Mouse (Mus musculus): ENCODE results near the gene Serpina6.
"Not testable (repeated sequence)": the region's sequence is repeated elsewhere in the genome, so short reads cannot be mapped to it uniquely, and the experiment has no call there.

The Serpina6 gene

DNA sequence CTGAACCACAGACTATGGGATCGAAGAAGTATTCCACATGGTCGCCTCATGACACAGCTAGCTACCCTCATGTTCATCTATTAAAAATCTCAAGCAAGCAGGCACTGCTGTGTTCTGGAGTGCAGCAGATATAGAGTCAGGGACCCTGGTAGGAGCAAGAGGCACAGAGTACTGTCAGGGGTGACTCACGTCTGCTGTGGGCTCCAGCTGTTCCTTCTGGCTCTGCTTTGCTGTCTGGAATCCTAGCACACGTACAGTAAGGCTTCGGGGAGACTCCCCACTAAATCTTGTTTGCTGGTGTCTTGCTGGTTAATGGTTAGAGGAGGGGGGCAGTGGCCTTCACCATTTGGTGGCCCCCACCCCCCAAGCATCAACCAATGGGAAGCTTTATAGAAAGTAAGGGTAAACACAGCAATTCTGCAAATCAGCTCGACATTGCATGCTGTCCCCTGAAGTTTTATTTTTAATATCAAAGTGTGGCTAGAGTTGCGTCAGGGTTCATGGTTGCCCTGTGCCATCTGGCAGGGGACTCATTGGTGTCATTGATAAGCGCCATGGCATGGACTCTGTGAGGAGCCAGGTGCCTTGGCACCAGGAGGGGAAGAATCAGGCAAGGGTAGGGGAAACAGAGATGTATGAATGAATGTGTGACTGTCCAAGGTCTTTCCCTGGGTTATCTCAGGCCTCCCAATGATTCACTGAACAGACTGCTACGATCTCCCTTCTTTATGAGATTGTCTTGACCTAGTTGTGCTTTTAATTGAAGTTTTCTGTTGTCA is at the start of gene Serpina6:
Gene Serpina6 (minus strand): TSS at position 365 of the 779 bp plus-strand sequence.
- no peak for DNase-seq

- DNase-seq: no peak
Observed at GRCm38 (mm10) chr12:103706113-103706512, 49.1 kb upstream of the Serpina6 start.

DNA sequence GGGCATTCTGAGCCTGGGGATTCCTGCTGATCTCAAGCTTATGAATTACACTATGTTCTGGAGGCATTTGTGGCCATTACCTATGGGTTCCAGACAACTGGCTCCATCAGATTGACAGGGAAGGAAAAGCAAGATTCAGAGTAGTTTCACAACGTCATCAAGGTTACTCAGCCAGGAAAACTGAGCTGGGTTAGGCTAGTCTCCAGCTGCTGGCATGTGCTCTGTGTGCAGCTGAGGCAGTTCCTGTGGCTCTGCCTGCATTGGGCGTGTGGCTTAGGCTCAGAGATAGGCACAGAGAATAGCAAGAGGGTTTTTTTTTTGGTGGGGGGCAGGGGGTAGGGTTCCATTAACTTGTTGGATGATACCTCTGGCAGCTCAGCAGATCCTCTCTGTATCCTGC is 48.5 kb upstream of the Serpina6 start:
- DNase-seq: no peak

- no peak for DNase-seq
Observed at GRCm38 (mm10) chr12:103700144-103700750, 43.2 kb upstream of the Serpina6 start.

- no peak for DNase-seq
Observed at GRCm38 (mm10) chr12:103695429-103695828, 38.4 kb upstream of the Serpina6 start, which contains the start of gene Serpina1f. TSS of gene Serpina1f (minus strand) at chr12:103695529.

DNA sequence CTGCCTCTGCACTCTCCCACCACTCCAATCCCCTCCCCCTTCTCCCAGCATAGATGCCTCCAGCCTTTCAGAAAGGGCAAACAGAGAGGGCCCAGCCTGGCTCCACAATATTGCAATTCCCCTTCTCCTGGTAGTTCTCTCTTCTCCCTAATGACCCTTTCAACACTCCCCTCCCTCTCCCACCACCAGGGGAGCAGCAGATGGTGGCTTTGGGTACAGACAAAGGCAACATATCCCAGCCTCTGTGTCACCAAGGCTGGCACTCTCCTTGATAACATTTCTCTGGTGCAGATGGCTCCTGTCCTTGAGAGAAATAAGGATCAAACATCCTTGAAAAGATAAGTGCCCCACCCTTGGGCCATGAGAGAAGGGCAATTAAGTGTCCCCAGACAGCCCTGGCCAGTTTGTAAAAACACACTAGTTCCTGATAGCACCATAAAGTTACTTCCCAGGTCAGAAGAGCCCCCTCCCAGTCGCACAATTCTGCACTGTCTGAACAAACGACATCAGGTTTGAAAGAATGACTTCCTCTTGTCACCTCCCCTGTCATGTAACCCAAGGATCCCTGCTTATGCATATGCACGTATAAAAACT is 31.3 kb upstream of the Serpina6 start:
- no peak for DNase-seq

DNA sequence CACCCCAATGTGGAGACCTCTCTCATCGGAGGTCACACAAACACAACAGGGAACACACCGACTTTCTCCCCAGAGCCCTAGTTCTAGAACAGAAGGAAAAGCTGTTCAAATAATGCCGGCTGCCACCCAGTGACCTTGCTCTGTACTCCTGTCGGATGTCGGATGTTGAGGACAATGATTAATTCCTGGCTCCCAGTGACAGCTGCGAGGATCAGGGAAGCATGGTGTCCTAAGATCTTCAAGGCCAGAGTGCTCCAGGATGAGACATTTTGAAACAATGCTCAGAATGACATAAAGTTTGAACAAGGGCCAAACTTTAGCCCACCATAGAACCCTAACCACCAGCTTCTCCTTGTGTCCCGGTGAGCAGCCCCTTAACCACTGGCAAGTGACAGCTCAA is 30.0 kb upstream of the Serpina6 start:
- DNase-seq: no peak

DNA sequence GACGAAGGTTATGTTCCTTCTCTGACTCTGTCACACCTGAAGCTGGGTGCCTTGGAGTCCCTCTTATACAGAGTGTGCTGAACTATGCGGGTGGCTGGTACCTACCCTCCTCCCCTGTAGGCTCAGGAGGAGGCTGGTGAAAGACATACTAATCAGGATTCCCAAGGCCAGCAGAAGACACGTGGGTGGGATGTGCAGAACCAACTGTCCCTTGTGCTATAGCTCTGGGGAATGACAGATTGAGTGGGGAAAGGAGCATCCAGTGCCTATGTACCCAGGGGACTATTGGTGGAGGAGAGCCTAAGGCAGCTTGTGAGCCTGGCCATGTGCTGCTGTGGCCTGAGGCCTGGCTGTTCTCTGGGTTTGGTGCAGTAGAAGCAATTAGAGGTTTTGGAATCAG is 29.0 kb upstream of the Serpina6 start:
- DNase-seq: no peak

- no peak for DNase-seq
Observed at GRCm38 (mm10) chr12:103685386-103685785, 28.4 kb upstream of the Serpina6 start.

DNA sequence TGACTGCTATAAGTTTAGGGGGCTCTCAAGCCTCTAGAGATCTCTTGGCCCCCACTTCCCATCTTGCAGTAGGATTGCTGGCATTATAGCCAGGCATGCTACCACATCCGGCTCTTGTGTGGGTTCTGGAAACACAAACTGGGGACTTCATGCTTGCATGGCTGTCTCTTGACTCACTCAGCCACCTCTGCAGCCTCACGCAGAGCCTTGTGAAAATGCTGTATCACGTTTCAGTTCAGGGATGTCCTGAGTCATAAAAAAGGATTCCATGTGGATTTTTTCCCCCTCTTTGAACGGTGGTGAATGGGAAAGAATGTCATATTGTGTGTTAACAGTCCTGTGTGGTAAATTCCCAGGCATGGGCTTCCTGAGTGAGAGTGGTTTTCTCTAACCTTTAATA is 26.8 kb upstream of the Serpina6 start:
- no peak for DNase-seq

GRCm38 (mm10) chr12:103681739-103682138 is 24.7 kb upstream of the Serpina6 start:
- DNase-seq: no peak

DNA sequence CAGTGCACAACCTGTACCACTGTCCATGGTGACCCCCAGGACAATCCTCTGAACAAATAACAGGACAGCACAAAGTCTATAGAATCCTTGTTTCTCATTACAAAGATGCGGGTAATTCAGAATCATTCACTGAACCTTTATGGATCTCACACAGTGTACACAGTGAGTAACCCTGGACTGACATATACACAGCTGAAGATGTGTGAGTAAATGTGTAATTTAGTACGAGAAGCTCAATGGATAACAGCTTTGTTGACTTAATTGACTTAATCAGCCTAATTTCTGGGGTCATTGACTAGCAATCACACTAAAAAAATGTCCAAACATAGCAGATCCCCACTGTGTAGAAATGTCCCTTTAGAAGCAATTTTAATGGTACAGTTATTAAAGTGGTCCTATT is 24.2 kb upstream of the Serpina6 start:
- DNase-seq: no peak

DNA sequence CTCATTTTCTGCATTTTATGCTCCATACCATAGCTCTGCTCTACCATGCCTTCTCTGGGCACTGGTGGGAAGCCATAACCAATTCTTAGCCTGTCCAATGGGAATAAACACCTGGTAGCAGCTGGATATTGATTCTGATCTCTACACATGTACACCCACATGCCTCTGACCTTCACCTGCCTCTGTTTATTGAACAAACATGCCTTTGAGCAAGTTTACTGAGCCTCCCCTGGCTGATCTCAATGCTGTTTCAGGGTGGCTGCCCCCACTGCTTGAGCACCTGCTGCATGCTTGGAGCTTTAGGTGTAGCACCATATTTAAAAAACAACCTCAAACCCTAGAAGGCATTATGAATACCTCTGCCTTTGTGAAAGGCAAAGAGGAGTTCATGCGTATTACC is 22.8 kb upstream of the Serpina6 start:
- DNase-seq: not testable (repeated sequence)

GRCm38 (mm10) chr12:103676039-103676438 is 19.0 kb upstream of the Serpina6 start, which contains the start of gene Serpina16:
TSS of gene Serpina16 (minus strand) at chr12:103676139.
- DNase-seq: no peak

- DNase-seq: peak; percentile 74
Observed at GRCm38 (mm10) chr12:103673179-103673578, 16.2 kb upstream of the Serpina6 start.

- DNase-seq: no peak
Observed at GRCm38 (mm10) chr12:103671483-103671882, 14.5 kb upstream of the Serpina6 start.

- DNase-seq: peak; percentile 19
Observed at GRCm38 (mm10) chr12:103670964-103671363, 14.0 kb upstream of the Serpina6 start.

- DNase-seq: peak; percentile 37
Observed at GRCm38 (mm10) chr12:103670344-103670743, 13.3 kb upstream of the Serpina6 start.

DNA sequence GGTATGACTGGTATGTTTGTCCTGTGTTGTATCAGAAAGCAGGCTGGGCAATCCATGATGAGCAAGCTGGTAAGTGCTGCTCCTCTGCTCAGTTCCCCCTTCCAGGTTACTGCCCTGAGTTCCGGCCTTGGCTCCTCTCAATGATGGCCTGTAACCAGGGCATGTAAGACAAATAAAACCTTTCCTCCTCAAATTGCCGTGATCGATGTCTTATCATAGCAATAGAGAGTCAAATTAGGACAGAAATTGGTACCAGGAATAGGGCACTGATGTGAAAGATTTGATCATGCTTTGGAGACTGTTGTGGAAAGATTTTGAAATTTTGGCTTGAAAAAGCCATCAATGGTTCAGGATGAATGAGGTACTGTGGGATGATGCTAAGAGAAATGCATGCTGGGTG is 8.3 kb upstream of the Serpina6 start:
- DNase-seq: no peak

DNA sequence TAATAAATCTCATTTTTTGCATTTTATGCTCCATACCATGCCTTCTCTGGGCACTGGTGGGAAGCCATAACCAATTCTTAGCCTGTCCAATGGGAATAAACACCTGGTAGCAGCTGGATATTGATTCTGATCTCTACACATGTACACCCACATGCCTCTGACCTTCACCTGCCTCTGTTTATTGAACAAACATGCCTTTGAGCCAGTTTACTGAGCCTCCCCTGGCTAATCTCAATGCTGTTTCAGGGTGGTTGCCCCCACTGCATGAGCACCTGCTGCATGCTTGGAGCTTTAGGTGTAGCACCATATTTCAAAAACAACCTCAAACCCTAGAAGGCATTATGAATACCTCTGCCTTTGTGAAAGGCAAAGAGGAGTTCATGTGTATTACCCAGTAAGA is 5.0 kb upstream of the Serpina6 start:
- DNase-seq: not testable (repeated sequence)

DNA sequence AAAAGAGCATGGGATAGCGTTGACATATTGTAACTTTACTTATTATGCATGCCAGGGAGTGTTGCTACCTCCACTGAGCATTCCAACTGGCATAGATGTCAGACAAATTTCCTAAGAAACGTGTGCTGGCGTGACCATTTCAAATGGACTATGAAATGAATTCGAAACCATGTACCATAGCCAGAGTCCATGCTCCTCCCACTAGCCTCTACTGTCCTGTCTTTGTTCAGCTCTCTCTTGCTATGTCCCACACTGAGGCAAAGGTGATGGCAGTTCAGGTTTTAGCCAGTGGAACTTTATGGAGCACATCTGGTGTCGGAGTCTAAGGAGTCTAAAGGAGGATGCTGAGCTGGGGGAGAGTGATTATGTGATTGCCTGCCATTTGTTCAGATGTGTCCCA is 3.1 kb upstream of the Serpina6 start:
- no peak for DNase-seq

DNA sequence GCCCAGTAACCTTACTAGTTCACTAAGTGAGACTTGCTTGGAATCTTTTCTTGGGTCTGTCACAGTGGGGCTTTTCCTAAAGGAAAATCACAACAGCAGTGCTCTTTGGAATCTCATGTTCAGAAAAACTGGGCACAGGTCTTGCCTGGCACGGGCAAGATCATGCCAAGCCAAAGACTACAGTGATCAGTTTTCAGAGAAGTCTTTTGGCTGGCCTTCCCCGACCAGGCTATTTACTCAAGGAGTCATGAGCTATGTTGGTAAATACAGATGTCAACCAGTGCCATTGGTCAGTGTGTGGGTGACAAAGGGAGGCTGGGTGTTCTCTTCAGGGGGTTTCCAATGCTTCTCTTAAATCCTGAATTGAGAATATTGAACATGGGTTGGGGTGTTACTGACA is 2.2 kb upstream of the Serpina6 start:
- no peak for DNase-seq

GRCm38 (mm10) chr12:103657991-103658390 is 979 bp upstream of the Serpina6 start:
- DNase-seq: no peak
